Mouse (Mus musculus): ENCODE measurements around the gene Nr2c2.

GRCm38 (mm10) chr6:92064101-92064500 lies 27.1 kb upstream of the Nr2c2 start:
- no peak for TF ChIP-seq CTCF (IDR thresholded peaks at IDR 0.05; ENCODE audit: low read depth)
- TF ChIP-seq EP300 (IDR thresholded peaks at IDR 0.05; ENCODE audit: low read depth) = no peak

All from liver, postnatal 0 days (tissue).